Mouse (Mus musculus) cerebellum, adult 9-11 months (tissue): ENCODE data around the gene Hnrnpu.
"Not testable (repeated sequence)": the region's sequence is repeated elsewhere in the genome, so short reads cannot be mapped to it uniquely, and the experiment has no call there.

Source experiments
- DNase-seq: peaks from one replicate; pipeline ENCODE4 v3.0.0; 2022

Gene Hnrnpu

GRCm38 (mm10) chr1:178309487-178309886 lies 28.1 kb downstream of the Hnrnpu start:
- no peak for DNase-seq

DNA sequence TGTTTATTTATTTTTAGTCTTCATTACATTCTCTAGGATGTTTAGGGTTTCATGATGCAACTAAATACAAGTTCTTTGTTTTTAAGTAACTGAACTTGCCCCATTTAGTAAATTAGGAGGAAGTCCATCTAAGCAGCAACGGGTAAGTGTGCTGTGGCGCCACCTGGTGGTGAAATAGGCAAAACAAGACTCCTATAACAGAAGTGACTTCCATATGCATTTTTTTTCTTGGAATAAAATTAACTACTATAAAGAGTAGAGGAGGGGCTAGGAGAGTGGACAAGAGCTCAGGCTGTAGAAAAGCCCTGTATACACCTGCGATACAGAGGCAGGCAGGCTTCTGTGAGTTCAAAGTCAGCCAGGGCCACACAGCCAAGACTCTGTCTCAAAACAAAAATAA lies 34.2 kb downstream of the Hnrnpu start:
- peak; percentile 56 for DNase-seq

- DNase-seq: not testable (repeated sequence)
Observed at GRCm38 (mm10) chr1:178301261-178301660, 36.3 kb downstream of the Hnrnpu start.

DNA sequence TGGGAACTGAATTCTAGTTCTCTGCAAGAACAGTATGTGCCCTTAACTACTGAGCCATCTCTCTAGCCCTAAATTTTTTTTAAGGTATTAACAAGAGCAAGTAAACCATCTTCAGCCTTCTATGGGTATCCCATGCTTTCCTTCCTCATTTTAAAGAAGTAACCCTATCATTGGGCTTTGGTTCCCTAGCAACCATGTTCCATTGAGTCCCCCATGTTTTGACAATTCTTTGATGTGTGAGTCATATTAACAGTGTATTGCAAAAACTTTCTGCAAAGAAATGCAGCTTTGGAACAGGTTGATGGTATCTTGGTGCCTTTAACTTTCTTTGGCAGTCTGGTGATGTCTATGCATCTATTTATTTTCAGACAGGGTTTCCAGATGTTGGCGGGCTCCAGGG lies 43.5 kb downstream of the Hnrnpu start:
- no peak for DNase-seq

DNA sequence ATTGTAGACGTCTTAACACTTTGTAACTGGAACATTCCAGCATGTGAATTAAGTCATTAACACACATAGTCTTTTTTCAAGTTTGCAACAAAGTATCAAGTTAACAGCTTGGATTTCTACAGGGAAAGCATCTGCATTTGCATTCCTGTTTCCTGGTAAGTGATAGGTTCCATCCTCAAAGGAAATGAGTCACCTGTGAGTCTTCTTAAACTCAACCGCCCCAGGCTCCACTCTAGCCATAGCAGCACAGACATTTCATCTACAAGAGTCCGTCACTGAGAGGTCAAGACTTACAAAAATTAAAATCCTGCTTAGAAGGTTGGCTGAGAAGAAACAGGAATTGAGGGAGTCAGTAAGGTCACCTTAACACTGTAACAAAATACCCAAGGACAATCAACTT lies 45.9 kb downstream of the Hnrnpu start:
- no peak for DNase-seq

DNA sequence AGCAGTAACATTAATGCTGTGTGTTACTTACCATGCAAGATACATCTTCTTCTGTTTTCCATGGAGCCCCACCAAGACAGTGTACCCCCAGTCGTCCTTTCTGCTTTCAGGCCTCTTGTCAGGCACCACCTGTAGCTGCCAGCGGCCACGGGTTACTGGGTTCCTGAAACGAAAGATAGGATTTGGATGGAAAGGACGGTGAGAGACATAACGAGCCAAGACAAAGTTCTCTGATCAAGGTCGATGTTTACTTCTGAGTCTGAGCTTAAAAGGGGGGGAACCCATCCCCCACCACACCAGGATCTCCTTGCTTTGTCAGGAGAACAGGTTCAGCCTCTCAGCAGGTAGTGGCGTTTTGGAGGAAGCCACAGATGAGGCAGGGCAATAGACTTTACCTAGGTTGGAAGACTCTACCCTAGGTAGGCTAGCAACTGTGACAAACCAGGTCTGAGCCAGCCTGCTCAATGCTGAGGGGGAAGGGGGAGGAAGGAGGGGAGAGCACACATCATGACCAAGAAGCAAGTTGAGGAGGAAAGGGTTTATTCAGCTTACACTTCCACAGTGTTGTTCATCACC lies 49.9 kb downstream of the Hnrnpu start:
- DNase-seq: no peak

- no peak for DNase-seq
Observed at GRCm38 (mm10) chr1:178283946-178284720, 53.5 kb downstream of the Hnrnpu start.

- DNase-seq: not testable (repeated sequence)
Observed at GRCm38 (mm10) chr1:178283314-178283713, 54.3 kb downstream of the Hnrnpu start.

DNA sequence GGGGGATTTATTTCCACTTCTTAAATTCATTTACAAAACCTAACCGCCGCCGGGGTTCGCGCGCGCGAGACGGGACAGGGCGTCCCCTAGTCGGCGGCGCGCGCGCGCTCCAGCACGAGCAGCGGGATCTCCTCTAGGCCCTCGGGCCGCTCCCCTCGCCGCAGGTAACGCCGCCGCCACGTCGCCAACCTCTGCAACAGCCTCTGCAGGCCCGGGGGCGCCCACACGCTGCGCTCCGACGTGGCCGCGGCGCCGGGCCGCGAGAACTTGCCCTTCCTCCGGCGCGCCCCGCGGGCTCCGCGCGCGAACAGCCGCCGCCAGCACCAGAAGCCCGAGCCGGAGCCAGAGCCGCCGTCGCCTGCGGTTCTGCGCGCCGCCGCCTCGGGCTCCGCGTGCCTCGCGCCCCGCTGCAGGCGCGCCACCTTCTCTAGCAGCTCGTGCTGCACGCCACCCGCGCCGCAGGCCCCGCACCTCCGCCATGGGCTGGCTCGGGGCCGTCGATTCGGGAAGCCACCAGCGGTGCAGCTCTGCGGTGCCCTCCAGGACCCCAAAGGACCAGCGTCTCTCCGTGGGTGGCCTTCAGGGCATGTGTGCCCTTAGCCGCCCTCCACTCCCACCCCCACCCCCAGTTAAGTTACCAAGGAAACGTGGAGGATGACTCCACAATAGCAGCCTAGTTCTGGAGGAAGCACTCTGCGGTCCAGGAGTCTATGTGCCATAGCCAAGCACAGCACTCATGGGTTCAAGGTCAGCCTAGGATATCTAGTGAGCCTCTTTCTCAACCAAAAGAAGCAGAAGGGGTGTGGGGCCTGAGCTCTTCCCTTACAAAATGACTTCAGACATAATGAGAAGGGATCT lies 61.3 kb downstream of the Hnrnpu start:
- DNase-seq: peak; percentile 75

GRCm38 (mm10) chr1:178275738-178276053 lies 61.9 kb downstream of the Hnrnpu start:
- DNase-seq: no peak

- no peak for DNase-seq
Observed at GRCm38 (mm10) chr1:178275174-178275730, 62.3 kb downstream of the Hnrnpu start.
